Mouse (Mus musculus): Measurements from ENCODE around the gene Adamts9.

The Adamts9 gene

GRCm38 (mm10) chr6:92809818-92810217 is 133.5 kb downstream of the Adamts9 start:
- no peak for DNase-seq (ENCODE audit: low read depth, low spot score)

GRCm38 (mm10) chr6:92804254-92804971 is 138.9 kb downstream of the Adamts9 start:
- no peak for DNase-seq (ENCODE audit: low read depth, low spot score)

- no peak for DNase-seq (ENCODE audit: low read depth, low spot score)
These were observed 140.1 kb downstream of the Adamts9 start for GRCm38 (mm10) chr6:92803213-92803612.

- DNase-seq (ENCODE audit: low read depth, low spot score) = no peak
These were observed 140.9 kb downstream of the Adamts9 start for GRCm38 (mm10) chr6:92802421-92802820.

GRCm38 (mm10) chr6:92801462-92801861 is 141.8 kb downstream of the Adamts9 start:
- no peak for DNase-seq (ENCODE audit: low read depth, low spot score)

- DNase-seq (ENCODE audit: low read depth, low spot score) = no peak
These were observed 149.5 kb downstream of the Adamts9 start for GRCm38 (mm10) chr6:92793804-92794203.

GRCm38 (mm10) chr6:92787376-92787712 is 155.9 kb downstream of the Adamts9 start:
- DNase-seq (ENCODE audit: low read depth, low spot score) = peak; percentile 80

- no peak for DNase-seq (ENCODE audit: low read depth, low spot score)
These were observed 156.5 kb downstream of the Adamts9 start for GRCm38 (mm10) chr6:92786701-92787375.

GRCm38 (mm10) chr6:92784782-92785181 is 158.5 kb downstream of the Adamts9 start:
- DNase-seq (ENCODE audit: low read depth, low spot score) = peak; percentile 46

- DNase-seq (ENCODE audit: low read depth, low spot score) = no peak
These were observed 161.8 kb downstream of the Adamts9 start for GRCm38 (mm10) chr6:92781446-92781845.

- no peak for DNase-seq (ENCODE audit: low read depth, low spot score)
These were observed 163.4 kb downstream of the Adamts9 start for GRCm38 (mm10) chr6:92779935-92780205.

- no peak for DNase-seq (ENCODE audit: low read depth, low spot score)
These were observed 164.0 kb downstream of the Adamts9 start for GRCm38 (mm10) chr6:92779140-92779934.

GRCm38 (mm10) chr6:92776356-92776755 is 166.9 kb downstream of the Adamts9 start:
- peak; percentile 53 for DNase-seq (ENCODE audit: low read depth, low spot score)

GRCm38 (mm10) chr6:92762372-92762771 is 180.9 kb downstream of the Adamts9 start:
- no peak for DNase-seq (ENCODE audit: low read depth, low spot score)

GRCm38 (mm10) chr6:92759616-92760015 is 183.7 kb downstream of the Adamts9 start:
- DNase-seq (ENCODE audit: low read depth, low spot score) = no peak

GRCm38 (mm10) chr6:92755826-92756225 is 187.5 kb downstream of the Adamts9 start:
- no peak for DNase-seq (ENCODE audit: low read depth, low spot score)

- DNase-seq (ENCODE audit: low read depth, low spot score) = no peak
These were observed 190.6 kb downstream of the Adamts9 start for GRCm38 (mm10) chr6:92752737-92753136.

- no peak for DNase-seq (ENCODE audit: low read depth, low spot score)
These were observed 193.9 kb downstream of the Adamts9 start for GRCm38 (mm10) chr6:92749420-92749819.

- peak; percentile 57 for DNase-seq (ENCODE audit: low read depth, low spot score)
These were observed 199.7 kb downstream of the Adamts9 start for GRCm38 (mm10) chr6:92743605-92744004.

- no peak for DNase-seq (ENCODE audit: low read depth, low spot score)
These were observed 206.2 kb downstream of the Adamts9 start for GRCm38 (mm10) chr6:92737116-92737515.

- DNase-seq (ENCODE audit: low read depth, low spot score) = no peak
These were observed 209.6 kb downstream of the Adamts9 start for GRCm38 (mm10) chr6:92733651-92734050.

- no peak for DNase-seq (ENCODE audit: low read depth, low spot score)
These were observed 214.8 kb downstream of the Adamts9 start for GRCm38 (mm10) chr6:92728514-92728913.

- DNase-seq (ENCODE audit: low read depth, low spot score) = peak; percentile 70
These were observed 215.2 kb downstream of the Adamts9 start for GRCm38 (mm10) chr6:92728084-92728483.

Data from embryo, embryonic 11.5 days (tissue).